Mouse (Mus musculus): ENCODE measurements around the gene Zic5. TPM values are rescaled to one million over a fixed set of nuclear protein-coding genes. Genes with fewer than 3 reads are reported as not detected.
A peak's percentile ranks its signal among the peaks of the same experiment; 100 is the strongest.

Zic5 gene
- polyA plus RNA-seq, 1 experiment from 2014 or later = not detected

GRCm38 (mm10) chr14:122450496-122451382, 14.7 kb downstream of the Zic5 start, which contains the start of gene Gm5089:
Gm5089 (minus strand) TSS chr14:122451115.
- Histone ChIP-seq H3K9ac (replicated peaks) (no peak within 1 kb of the TSS), H3K9me3 (ENCODE audit: low read length) (no peaks in the 10 kb centered on the region), H3K4me1 (ENCODE audit: insufficient read depth) (0 out of 2 replicates have a peak, but pooled peaks cover 3% of the 10 kb centered on the region), H3K4me2 (ENCODE audit: low read depth, low read length) (peak within 1 kb of the TSS; percentile 63), H3K36me3 (replicated peaks; ENCODE audit: insufficient read depth, low read length) (no peaks in the 10 kb centered on the region), H3K27ac (ENCODE audit: low read depth) (no peak within 1 kb of the TSS), H3K27me3 (ENCODE audit: insufficient read depth, low read length) (peaks cover 75% of the 10 kb centered on the region), H3K4me3 (ENCODE audit: low read depth, low read length) (peak within 1 kb of the TSS; percentile 27)
- no peak for ATAC-seq
- no peak for DNase-seq
- no peak for TF ChIP-seq CTCF (IDR thresholded peaks at IDR 0.05; ENCODE audit: low read depth)
- no peak for TF ChIP-seq EP300 (IDR thresholded peaks at IDR 0.05; ENCODE audit: low read depth)
- 2% methylated on average over 59 of the region's 59 CpGs for WGBS (ENCODE audit: insufficient replicate concordance)

GRCm38 (mm10) chr14:122449601-122450495, 15.6 kb downstream of the Zic5 start:
- H3K4me1 ChIP-seq (ENCODE audit: insufficient read depth) = 0 out of 2 replicates have a peak, but pooled peaks cover 3% of the 10 kb centered on the region
- no peak overlapping the region for H3K27ac ChIP-seq (ENCODE audit: low read depth)
- DNase-seq (no peak), ATAC-seq (no peak)
- no peaks in the 10 kb centered on the region for H3K9me3 ChIP-seq (ENCODE audit: low read length)
- WGBS (ENCODE audit: insufficient replicate concordance) = 4% methylated on average over 29 of the region's 29 CpGs
- H3K36me3 ChIP-seq (replicated peaks; ENCODE audit: insufficient read depth, low read length) = no peaks in the 10 kb centered on the region
- H3K4me3 ChIP-seq (ENCODE audit: low read depth, low read length) = no peak overlapping the region
- no peak overlapping the region for H3K9ac ChIP-seq (replicated peaks)
- TF ChIP-seq CTCF (IDR thresholded peaks at IDR 0.05; ENCODE audit: low read depth) = no peak
- TF ChIP-seq EP300 (IDR thresholded peaks at IDR 0.05; ENCODE audit: low read depth) = no peak
- peak overlapping the region; percentile 63; the same call in 1 of the 2 replicates for H3K4me2 ChIP-seq (ENCODE audit: low read depth, low read length)
- H3K27me3 ChIP-seq (ENCODE audit: insufficient read depth, low read length) = peaks cover 67% of the 10 kb centered on the region

GRCm38 (mm10) chr14:122436850-122437249, 28.6 kb downstream of the Zic5 start:
- Histone ChIP-seq H3K4me2 (ENCODE audit: low read depth, low read length) (no peak overlapping the region), H3K4me3 (ENCODE audit: low read depth, low read length) (no peak overlapping the region), H3K4me1 (ENCODE audit: insufficient read depth) (no peaks in the 10 kb centered on the region), H3K9me3 (ENCODE audit: low read length) (no peaks in the 10 kb centered on the region), H3K36me3 (replicated peaks; ENCODE audit: insufficient read depth, low read length) (no peaks in the 10 kb centered on the region), H3K27ac (ENCODE audit: low read depth) (no peak overlapping the region), H3K9ac (replicated peaks) (no peak overlapping the region), H3K27me3 (ENCODE audit: insufficient read depth, low read length) (no peaks in the 10 kb centered on the region)
- DNase-seq (no peak), ATAC-seq (no peak)
- no peak for TF ChIP-seq EP300 (IDR thresholded peaks at IDR 0.05; ENCODE audit: low read depth)
- no peak for TF ChIP-seq CTCF (IDR thresholded peaks at IDR 0.05; ENCODE audit: low read depth)
- 76% methylated on average over 10 of the region's 10 CpGs for WGBS (ENCODE audit: insufficient replicate concordance)

- no peak overlapping the region for H3K4me2 ChIP-seq (ENCODE audit: low read depth, low read length)
- ATAC-seq = no peak
- no peaks in the 10 kb centered on the region for H3K27me3 ChIP-seq (ENCODE audit: insufficient read depth, low read length)
- no peak overlapping the region for H3K27ac ChIP-seq (ENCODE audit: low read depth)
- TF ChIP-seq EP300 (IDR thresholded peaks at IDR 0.05; ENCODE audit: low read depth) = no peak
- TF ChIP-seq CTCF (IDR thresholded peaks at IDR 0.05; ENCODE audit: low read depth) = no peak
- no peak for DNase-seq
- no peaks in the 10 kb centered on the region for H3K36me3 ChIP-seq (replicated peaks; ENCODE audit: insufficient read depth, low read length)
- H3K9ac ChIP-seq (replicated peaks) = no peak overlapping the region
- WGBS (ENCODE audit: insufficient replicate concordance) = 81% methylated on average over 10 of the region's 10 CpGs
- H3K4me3 ChIP-seq (ENCODE audit: low read depth, low read length) = no peak overlapping the region
- H3K4me1 ChIP-seq (ENCODE audit: insufficient read depth) = no peaks in the 10 kb centered on the region
- no peaks in the 10 kb centered on the region for H3K9me3 ChIP-seq (ENCODE audit: low read length)
Observed at GRCm38 (mm10) chr14:122434039-122434438, 31.4 kb downstream of the Zic5 start.

- Histone ChIP-seq H3K36me3 (replicated peaks; ENCODE audit: insufficient read depth, low read length) (no peaks in the 10 kb centered on the region), H3K4me1 (ENCODE audit: insufficient read depth) (no peaks in the 10 kb centered on the region), H3K27me3 (ENCODE audit: insufficient read depth, low read length) (no peaks in the 10 kb centered on the region), H3K4me3 (ENCODE audit: low read depth, low read length) (no peak overlapping the region), H3K9me3 (ENCODE audit: low read length) (no peaks in the 10 kb centered on the region), H3K4me2 (ENCODE audit: low read depth, low read length) (no peak overlapping the region), H3K9ac (replicated peaks) (no peak overlapping the region), H3K27ac (ENCODE audit: low read depth) (no peak overlapping the region)
- ATAC-seq (no peak), DNase-seq (no peak)
- WGBS (ENCODE audit: insufficient replicate concordance) = 52% methylated on average over 3 of the region's 3 CpGs
- TF ChIP-seq CTCF (IDR thresholded peaks at IDR 0.05; ENCODE audit: low read depth) = no peak
- TF ChIP-seq EP300 (IDR thresholded peaks at IDR 0.05; ENCODE audit: low read depth) = no peak
Observed at GRCm38 (mm10) chr14:122432558-122432957, 32.9 kb downstream of the Zic5 start.

GRCm38 (mm10) chr14:122427654-122428053, 37.8 kb downstream of the Zic5 start:
- ATAC-seq (no peak), DNase-seq (no peak)
- H3K27me3 ChIP-seq (ENCODE audit: insufficient read depth, low read length) = no peaks in the 10 kb centered on the region
- WGBS (ENCODE audit: insufficient replicate concordance) = 72% methylated on average over 3 of the region's 3 CpGs
- H3K4me2 ChIP-seq (ENCODE audit: low read depth, low read length) = no peak overlapping the region
- no peaks in the 10 kb centered on the region for H3K9me3 ChIP-seq (ENCODE audit: low read length)
- no peak overlapping the region for H3K27ac ChIP-seq (ENCODE audit: low read depth)
- H3K9ac ChIP-seq (replicated peaks) = no peak overlapping the region
- no peaks in the 10 kb centered on the region for H3K4me1 ChIP-seq (ENCODE audit: insufficient read depth)
- H3K4me3 ChIP-seq (ENCODE audit: low read depth, low read length) = no peak overlapping the region
- no peaks in the 10 kb centered on the region for H3K36me3 ChIP-seq (replicated peaks; ENCODE audit: insufficient read depth, low read length)
- TF ChIP-seq EP300 (IDR thresholded peaks at IDR 0.05; ENCODE audit: low read depth) (no peak), CTCF (IDR thresholded peaks at IDR 0.05; ENCODE audit: low read depth) (no peak)

Data from liver, postnatal 0 days (tissue).